Mouse (Mus musculus) ES-Bruce4 (cell line): ENCODE measurements around the gene Clstn2.

Experiments used
- CTCF ChIP-seq: IDR thresholded peaks from one replicate; pipeline ENCODE4 v1.8.1; 2011; ENCODE audit warnings: low read depth, low read length
- EP300 ChIP-seq: IDR thresholded peaks from 2 replicates; pipeline ENCODE4 v1.6.1; 2011; ENCODE audit warnings: low read depth, low read length; ENCODE audit not compliant: insufficient read depth

DNA sequence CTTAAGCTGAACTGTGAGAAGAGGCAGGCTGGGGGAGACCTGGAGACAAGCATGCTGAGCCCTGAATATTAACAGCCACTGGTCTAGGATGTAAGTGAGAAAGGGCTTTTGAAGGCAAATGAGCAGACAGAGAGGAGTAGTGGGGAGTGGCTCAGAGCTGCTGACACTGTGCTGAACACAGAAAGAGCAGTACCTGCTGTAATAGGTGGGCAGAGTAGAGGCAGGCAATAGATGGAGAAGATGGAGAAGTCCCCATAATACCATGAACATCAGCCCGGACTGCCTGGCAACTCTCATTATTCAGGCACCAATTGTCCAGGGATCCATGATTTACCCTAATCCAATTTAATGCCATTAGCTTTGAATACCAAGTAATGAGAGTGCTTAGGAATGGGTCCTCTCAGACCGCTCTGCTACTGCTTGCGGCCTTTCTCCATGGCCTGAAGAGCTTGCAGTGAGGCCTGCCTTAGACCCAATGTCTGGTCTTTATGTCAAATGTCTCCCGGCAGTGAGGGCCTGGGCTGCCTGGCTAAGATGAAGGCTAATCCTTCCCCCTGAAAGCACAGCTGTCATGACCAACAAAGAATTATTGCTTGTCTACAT, 329.0 kb downstream of the Clstn2 start:
- TF ChIP-seq EP300 (no peak), CTCF (no peak)
